Mouse (Mus musculus): Measurements from ENCODE around the gene Dyrk1b.

DNA sequence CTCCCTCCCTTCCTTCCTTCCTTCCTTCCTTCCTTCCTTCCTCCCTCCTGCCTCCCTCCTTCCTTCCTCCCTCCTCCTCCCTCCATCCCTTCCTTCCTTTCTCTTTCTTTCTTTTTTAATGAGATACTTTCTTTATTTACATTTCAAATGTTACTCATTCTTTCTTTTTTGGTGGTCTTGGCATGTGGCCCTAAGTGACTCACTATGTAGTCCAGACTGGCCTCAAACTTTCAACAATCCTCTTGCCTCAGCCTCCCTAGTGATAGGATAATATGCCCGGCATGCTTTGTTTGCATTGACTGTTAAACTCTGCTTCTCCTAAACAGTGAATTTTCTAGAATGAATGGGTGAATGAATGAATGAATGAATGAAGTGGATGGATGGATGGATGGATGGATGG lies 29.4 kb upstream of the Dyrk1b start:
- no peak for TF ChIP-seq CTCF (IDR thresholded peaks at IDR 0.05; ENCODE audit: insufficient read depth, low read length)
- no peak for TF ChIP-seq POLR2A (IDR thresholded peaks at IDR 0.05; ENCODE audit: borderline replicate concordance, extremely low read depth, low read depth, low read length)
